Mouse (Mus musculus): ENCODE data around the gene Pgp.
"Not testable (repeated sequence)": the region's sequence is repeated elsewhere in the genome, so short reads cannot be mapped to it uniquely, and the experiment has no call there.

The Pgp gene

DNA sequence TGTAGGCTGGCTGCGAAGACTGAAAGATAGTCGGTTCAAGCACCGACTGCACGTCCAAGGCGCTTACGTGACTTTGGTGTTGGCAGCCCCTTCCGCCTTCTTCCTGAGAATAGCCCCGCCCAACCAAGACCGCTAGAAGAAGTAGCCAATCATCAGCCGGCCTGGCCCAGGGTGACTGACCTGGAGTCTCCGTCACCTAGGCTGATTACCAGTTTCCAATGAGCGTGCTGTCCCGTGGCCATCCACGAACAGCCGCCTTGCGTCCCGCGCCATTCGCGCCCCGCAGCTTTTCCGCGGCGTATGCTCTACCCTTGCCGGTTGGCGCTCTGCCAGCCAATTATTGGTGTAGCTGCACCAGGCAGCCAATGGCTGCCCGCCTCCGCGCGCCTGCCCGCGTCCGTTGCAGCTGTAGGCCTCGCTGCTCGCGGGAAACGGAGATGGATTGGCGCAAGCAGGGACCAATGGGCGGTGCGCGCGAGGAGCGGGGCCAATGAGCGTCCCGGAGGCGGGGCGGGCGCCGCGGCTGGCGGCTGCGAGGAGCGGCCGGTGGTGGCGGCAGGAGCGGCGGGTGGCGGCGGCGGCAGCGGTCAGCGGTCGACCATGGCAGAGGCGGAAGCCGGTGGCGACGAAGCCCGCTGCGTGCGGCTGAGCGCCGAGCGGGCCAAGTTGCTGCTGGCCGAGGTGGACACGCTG lies at the start of gene Pgp, which contains the start of gene E4f1:
Pgp (plus strand) TSS at position 483 of the 693 bp plus-strand sequence.
E4f1 (minus strand) TSS at position 404 of the 693 bp plus-strand sequence.
- peak; percentile 100 for DNase-seq

GRCm38 (mm10) chr17:24423114-24423513 lies 47.1 kb upstream of the Pgp start:
- no peak for DNase-seq

GRCm38 (mm10) chr17:24424489-24424888 lies 45.7 kb upstream of the Pgp start:
- DNase-seq: no peak

DNA sequence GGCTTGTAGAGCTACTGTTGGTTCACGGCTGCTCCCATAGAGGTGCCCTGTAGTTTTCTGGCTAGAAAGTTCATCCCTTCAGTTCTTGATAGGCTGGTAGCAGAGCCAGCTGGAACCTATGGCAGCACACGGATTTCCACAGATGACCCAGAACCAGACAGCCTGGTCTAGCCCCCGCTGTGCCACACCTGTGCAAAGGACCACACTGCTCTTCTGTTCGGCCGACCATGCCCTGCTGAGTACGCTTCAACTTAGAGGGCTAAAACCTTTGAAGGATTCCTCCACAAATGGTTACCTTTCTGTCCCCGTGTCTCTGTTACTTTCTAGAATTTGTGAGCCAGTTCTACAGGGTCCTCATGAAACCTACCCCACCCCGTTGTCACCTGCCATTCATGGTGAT lies 44.9 kb upstream of the Pgp start:
- peak; percentile 70 for DNase-seq

GRCm38 (mm10) chr17:24425905-24426304 lies 44.3 kb upstream of the Pgp start:
- peak; percentile 43 for DNase-seq

DNA sequence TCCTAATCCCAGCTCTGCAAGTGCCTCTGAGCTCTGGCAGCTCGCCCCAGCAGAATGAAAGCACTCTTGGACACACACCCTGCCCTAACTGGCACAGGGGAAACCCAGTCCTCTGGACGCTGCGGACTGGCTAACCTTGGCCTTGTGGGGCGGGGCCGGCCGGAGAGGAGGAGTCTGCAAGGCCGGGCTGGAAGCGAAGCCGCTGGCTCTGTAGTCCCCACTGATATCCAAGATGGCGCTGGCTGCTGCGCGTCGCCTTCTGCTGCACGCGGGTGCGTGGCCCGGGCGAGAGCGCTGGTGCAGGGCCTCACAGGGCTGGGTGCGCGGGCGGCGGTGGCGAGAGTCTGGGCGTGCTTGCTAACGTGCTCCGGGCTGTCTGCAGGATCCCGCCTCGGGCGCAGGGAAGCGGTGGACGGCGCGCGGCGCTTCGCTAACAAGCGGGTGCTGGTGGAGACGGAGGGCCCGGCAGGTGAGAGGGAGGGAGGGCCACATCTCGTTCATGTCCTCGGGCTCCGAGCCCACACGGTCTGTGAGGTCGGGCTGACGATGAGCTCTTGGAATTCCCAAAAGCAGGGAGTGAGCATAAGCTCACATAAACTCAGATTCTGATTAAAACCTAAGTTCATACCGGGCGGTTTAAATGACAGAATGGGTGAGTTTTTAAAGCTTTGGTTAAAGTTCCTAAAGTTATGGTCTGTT lies 43.6 kb upstream of the Pgp start, which contains the start of gene Eci1:
Eci1 (plus strand) TSS at position 171 of the 699 bp plus-strand sequence.
- peak; percentile 99 for DNase-seq

GRCm38 (mm10) chr17:24427170-24427557 lies 43.0 kb upstream of the Pgp start:
- peak; percentile 37 for DNase-seq

GRCm38 (mm10) chr17:24429201-24429983 lies 40.8 kb upstream of the Pgp start:
- no peak for DNase-seq

- DNase-seq: peak; percentile 66
Measured at GRCm38 (mm10) chr17:24437016-24437415, 33.2 kb upstream of the Pgp start.

GRCm38 (mm10) chr17:24440377-24440776 lies 29.8 kb upstream of the Pgp start:
- no peak for DNase-seq

- DNase-seq: no peak
Measured at GRCm38 (mm10) chr17:24441148-24441547, 29.0 kb upstream of the Pgp start.

- no peak for DNase-seq
Measured at GRCm38 (mm10) chr17:24442107-24442506, 28.1 kb upstream of the Pgp start.

DNA sequence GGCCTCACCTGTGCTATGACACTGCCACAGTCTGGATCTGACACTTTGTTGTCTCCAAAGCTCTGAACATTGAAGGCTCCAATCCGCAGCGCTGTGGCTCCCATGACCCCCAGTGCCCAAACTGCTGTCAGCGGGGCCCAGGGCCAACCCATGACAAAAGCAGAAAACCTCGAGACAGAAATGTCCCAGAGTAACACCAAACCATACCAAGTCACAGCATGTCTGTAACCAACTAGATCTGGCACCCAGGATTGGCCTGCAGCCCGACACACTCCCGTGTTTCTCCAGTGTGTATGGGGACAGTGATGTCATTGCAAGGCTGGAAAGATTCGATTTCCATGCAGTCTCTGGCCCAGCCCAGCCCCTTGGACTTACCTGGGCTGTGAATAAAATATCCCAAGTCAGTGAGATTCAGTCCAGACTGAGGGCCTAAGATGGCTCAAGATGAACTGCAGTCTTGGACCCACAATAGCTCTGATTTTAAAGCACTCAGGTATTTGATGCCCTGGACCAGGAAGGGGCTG lies 27.5 kb upstream of the Pgp start, which contains the start of gene Dnase1l2:
Dnase1l2 (minus strand) TSS at position 474 of the 524 bp plus-strand sequence.
- no peak for DNase-seq

- peak; percentile 84 for DNase-seq
Measured at GRCm38 (mm10) chr17:24443409-24443808, 26.8 kb upstream of the Pgp start.

GRCm38 (mm10) chr17:24446590-24446989 lies 23.6 kb upstream of the Pgp start:
- DNase-seq: no peak

DNA sequence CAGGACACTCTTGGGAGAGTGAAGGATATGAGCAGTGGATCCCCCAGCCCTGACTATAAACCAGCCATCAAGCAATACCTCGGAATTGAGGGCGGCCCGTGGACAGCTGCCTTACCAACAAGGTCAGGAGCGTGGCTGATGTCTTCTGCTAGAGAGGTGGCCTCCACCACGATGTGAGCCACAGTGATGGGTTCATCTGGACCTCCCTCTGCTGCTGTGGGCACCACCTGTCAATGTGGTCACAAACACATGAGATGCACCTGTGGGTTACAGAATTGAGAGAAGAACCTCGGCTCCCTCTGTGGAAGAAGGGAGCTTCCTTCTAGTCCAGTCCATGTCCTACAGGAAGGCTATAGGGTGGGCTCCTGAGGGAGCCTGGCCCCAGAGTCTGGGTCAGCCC lies 20.7 kb upstream of the Pgp start:
- DNase-seq: no peak

DNA sequence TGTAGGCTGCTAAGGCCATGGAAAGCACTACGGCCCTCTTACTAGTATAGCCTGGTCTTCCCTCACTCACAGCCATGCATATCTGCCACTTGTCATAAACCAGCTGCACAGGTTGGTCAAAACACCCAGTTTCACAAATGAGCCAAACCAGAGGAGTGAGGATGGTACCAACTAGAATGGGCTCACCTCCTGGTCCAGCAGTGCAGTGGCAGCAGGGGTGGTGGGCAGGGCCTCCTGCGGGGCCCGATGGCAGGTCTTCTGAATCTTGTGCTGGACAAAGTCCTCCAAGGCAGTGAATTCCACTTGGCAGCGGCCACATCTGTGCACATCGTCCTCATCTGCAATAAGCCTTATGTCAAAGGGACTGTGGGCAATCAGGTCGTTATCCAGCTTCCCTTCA lies 19.0 kb upstream of the Pgp start:
- DNase-seq: peak; percentile 23

DNA sequence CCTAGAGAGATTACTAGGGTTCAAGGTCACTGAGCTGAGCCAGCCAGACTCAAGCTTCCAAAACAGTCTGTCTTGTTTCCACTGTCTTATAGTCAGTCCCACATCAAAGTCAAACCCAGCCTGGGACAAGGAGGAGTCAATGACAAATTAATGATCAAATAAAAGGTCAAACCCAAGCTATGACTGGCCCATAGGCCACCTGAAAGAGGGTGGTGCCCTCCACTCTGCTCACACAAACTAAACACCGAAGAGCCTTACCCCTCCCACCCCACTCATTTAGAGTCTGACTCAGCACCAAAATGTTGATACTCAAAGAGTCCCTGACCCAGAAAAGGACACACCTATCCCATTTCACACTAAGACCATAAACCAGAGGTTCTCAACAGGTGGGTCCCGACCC lies 16.8 kb upstream of the Pgp start:
- DNase-seq: peak; percentile 43

DNA sequence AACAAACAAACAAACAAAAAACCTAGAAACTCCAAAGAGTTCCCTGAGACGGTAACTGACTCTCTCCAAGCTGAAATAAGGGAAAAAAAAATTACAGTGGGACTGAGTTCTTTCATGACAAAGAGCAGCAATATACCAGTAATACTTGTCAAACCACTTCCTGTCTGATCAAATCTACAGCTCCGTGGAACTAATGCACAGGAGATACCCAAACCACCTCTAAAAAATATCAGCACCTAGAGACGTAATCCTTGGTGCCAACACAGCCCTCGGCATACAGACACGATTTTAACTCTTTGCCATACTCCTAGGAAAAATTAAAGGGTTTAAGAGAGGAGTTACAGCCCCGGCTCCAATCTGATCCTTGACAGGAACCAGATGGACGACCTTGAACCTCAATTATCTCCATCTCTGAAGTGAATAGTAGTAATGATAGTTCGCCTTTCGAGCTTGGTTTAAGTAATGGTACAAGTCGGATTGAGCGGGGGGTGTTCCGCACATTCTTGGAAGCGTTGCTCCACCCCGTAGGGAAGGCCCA lies 15.9 kb upstream of the Pgp start:
- DNase-seq: no peak

- DNase-seq: peak; percentile 99
Measured at GRCm38 (mm10) chr17:24454756-24455522, 15.3 kb upstream of the Pgp start.

GRCm38 (mm10) chr17:24455523-24456206 lies 14.5 kb upstream of the Pgp start:
- DNase-seq: not testable (repeated sequence)
